Mouse (Mus musculus) forebrain, embryonic 14.5 days (tissue): Measurements from ENCODE around the gene Erbb2. TPM values are rescaled to one million over a fixed set of nuclear protein-coding genes. Genes with fewer than 3 reads are reported as not detected.

ENCODE experiments used
- ATAC-seq: fragments of 200-750 bp; cut with Nextera tagmentation; 2 replicates; pipeline ENCODE4 v1.8.0; 2017; ENCODE audit warnings: mild to moderate bottlenecking, moderate library complexity
- DNase-seq: peaks from one replicate; pipeline ENCODE4 v3.0.0-alpha.2; 2015; ENCODE audit warnings: low spot score
- H3K27ac ChIP-seq: fragments of 300-500 bp; sonication (generic); 2 replicates; pipeline ENCODE4 v1.5.1; 2014; ENCODE audit warnings: low read depth, mild to moderate bottlenecking, control low read depth, low read length, moderate library complexity
- H3K27me3 ChIP-seq: fragments of 300-500 bp; sonication (generic); replicated peaks from 2 replicates; pipeline ENCODE4 v1.6.1; 2014; ENCODE audit warnings: low read length, control low read depth, mixed read lengths; ENCODE audit not compliant: control insufficient read depth, insufficient read depth
- H3K36me3 ChIP-seq: fragments of 300-500 bp; sonication (generic); 2 replicates; pipeline ENCODE4 v1.6.1; 2014; ENCODE audit warnings: low read length, control low read depth; ENCODE audit not compliant: control insufficient read depth, insufficient read depth
- H3K4me1 ChIP-seq: fragments of 300-500 bp; sonication (generic); 2 replicates; pipeline ENCODE4 v1.6.1; 2014; ENCODE audit warnings: antibody characterized with exemption, low read length, control low read depth; ENCODE audit not compliant: control insufficient read depth, insufficient read depth
- H3K4me2 ChIP-seq: fragments of 300-500 bp; sonication (generic); 2 replicates; pipeline ENCODE4 v1.6.1; 2014; ENCODE audit warnings: mild to moderate bottlenecking, control low read depth, low read length
- H3K4me3 ChIP-seq: fragments of 300-500 bp; sonication (generic); 2 replicates; pipeline ENCODE4 v1.5.1; 2014; ENCODE audit warnings: low read depth, low read length, control low read depth
- H3K9ac ChIP-seq: fragments of 300-500 bp; sonication (generic); 2 replicates; pipeline ENCODE4 v1.6.1; 2014; ENCODE audit warnings: mild to moderate bottlenecking, low read length, control low read depth, moderate library complexity
- H3K9me3 ChIP-seq: fragments of 300-500 bp; sonication (generic); replicated peaks from 2 replicates; pipeline ENCODE4 v1.6.1; 2016; ENCODE audit warnings: low read length, control low read depth, mixed read lengths; ENCODE audit not compliant: control insufficient read depth
- WGBS: fragments of 180-500 bp; shearing (Covaris S2); extraction: QIAGEN DNeasy Blood & Tissue Kit; methylation state at CpG from one replicate; pipeline ENCODE4 v1.1.7; 2014; 5-methylcytosine and 5-hydroxymethylcytosine counted together
- polyA plus RNA-seq: library from polyadenylated mRNA; unstranded; fragments of >200 nt; fragmentation: Nextera tagmentation; extraction: Ambion mirVana; gene quantifications from 2 replicates; pipeline ENCODE4 v1.2.1, GENCODE M21; 2014

Erbb2 gene
- polyA plus RNA-seq, 1 experiment from 2014 or later, result 5.6 TPM

DNA sequence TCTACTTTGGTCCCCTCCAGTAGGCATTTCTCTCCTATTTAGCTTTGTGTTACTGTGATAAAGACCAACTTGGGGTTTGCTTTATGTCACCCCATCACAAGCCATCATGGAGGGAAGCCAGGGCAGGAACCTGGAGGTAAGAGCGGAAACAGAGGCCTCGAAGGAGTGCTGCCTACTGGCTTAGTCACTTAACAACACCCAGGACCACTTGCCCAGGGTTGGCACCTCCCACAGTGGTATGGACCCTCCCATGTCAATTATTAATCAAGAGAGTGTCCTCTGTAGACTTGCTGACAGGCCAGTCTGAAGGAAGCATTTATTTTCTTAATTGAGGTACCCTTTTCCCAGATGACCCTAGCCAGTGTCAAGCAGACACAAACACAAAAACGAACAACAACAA lies 11.5 kb upstream of the Erbb2 start:
- peak overlapping the region; percentile 68 for H3K9ac ChIP-seq
- no peaks in the 10 kb centered on the region for H3K9me3 ChIP-seq
- H3K4me2 ChIP-seq, result peak overlapping the region; percentile 72
- H3K27me3 ChIP-seq, result no peaks in the 10 kb centered on the region
- H3K36me3 ChIP-seq, result no peaks in the 10 kb centered on the region
- 55% methylated on average over 3 of the region's 3 CpGs for WGBS
- H3K4me1 ChIP-seq, result peaks cover 8% of the 10 kb centered on the region
- peak; percentile 11; the same call in 1 of the 2 replicates for ATAC-seq
- peak overlapping the region; percentile 49 for H3K4me3 ChIP-seq
- no peak for DNase-seq
- H3K27ac ChIP-seq, result peak overlapping the region; percentile 95

DNA sequence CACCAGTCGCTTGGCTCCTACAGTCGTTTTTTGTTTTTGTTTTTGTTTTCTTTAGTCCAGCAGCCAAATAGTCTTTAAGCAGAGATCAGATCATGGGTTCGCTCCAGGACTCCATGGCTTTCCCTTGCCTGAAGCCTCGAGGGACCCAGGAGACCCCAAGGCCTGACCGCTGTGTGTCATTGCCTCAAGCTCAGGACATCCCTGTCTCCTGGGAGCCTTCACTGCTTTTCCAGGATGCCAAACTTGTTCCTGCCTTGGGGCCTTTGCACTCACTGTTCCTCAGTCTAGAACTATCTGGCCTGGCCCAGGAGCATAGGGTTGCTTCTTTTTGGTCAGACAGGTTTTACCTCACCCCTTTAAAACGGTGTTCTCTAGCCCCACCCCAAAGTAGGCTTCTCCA lies 5.6 kb upstream of the Erbb2 start:
- Histone ChIP-seq H3K27ac (no peak overlapping the region), H3K9me3 (no peaks in the 10 kb centered on the region), H3K36me3 (no peaks in the 10 kb centered on the region), H3K4me3 (no peak overlapping the region), H3K4me1 (0 out of 2 replicates have a peak, but pooled peaks cover 4% of the 10 kb centered on the region), H3K4me2 (no peak overlapping the region), H3K27me3 (peaks cover 4% of the 10 kb centered on the region; the same call in 1 of the 2 replicates), H3K9ac (no peak overlapping the region)
- no peak for ATAC-seq
- no peak for DNase-seq
- WGBS, result 74% methylated on average over 6 of the region's 6 CpGs

DNA sequence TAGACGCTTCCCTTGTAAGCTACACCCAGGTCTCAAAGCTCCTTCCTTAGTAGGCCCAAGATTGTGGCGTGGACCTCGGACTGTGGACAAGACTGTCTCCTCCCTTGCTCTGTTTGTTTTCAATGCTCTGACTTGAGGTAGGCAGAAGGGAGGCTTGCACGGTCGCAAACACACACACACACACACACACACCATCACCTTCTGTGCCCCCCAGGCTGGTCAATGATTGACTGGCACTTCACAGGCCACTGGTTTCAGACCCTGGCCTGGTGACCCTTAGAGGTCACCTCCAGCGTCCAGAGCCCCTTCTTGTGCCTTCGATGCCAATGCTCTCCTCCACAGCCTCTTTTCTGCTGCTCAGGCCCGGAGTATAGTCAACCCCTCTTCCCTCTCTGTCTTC lies 3.4 kb upstream of the Erbb2 start:
- ATAC-seq (no peak), DNase-seq (no peak)
- Histone ChIP-seq H3K4me1 (peaks cover 7% of the 10 kb centered on the region), H3K27ac (no peak overlapping the region), H3K4me2 (peak overlapping the region; percentile 12; the same call in 1 of the 2 replicates), H3K36me3 (no peaks in the 10 kb centered on the region), H3K9ac (no peak overlapping the region), H3K27me3 (peaks cover 14% of the 10 kb centered on the region; the same call in 1 of the 2 replicates), H3K4me3 (no peak overlapping the region), H3K9me3 (no peaks in the 10 kb centered on the region)
- WGBS, result 60% methylated on average over 8 of the region's 8 CpGs

DNA sequence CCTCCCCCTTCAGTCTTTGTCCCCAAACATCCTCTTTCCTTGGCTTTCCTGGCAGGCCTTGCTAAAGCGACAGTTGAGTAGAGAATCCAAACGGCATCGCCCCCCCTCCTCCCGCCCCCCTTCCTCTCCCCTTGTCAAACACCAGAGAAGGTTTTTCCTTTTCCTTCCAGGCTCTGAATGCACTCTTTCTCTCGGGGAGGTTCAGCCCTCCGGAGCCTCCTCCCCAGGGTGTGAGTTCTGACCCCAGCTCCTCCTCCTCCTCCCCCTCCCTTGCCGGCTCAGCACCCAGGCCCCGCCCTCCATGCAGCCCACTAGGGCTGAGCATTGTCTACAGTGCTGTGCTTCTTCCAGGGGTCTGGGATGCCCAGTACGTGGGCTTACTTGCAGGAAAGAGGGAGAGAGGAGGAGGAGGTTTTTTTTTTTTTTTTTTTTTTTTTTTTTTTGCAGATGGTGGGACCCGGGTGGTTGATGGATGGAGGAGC lies 2.9 kb upstream of the Erbb2 start:
- 0 out of 2 replicates have a peak overlapping the region, but pooled peaks have one; percentile 22 for H3K9ac ChIP-seq
- no peaks in the 10 kb centered on the region for H3K36me3 ChIP-seq
- no peak for ATAC-seq
- H3K27me3 ChIP-seq, result peaks cover 14% of the 10 kb centered on the region; the same call in 1 of the 2 replicates
- peak; percentile 53 for DNase-seq
- H3K4me3 ChIP-seq, result no peak overlapping the region
- H3K27ac ChIP-seq, result no peak overlapping the region
- peak overlapping the region; percentile 12; the same call in 1 of the 2 replicates for H3K4me2 ChIP-seq
- H3K4me1 ChIP-seq, result peaks cover 7% of the 10 kb centered on the region
- 5% methylated on average over 10 of the region's 10 CpGs for WGBS
- no peaks in the 10 kb centered on the region for H3K9me3 ChIP-seq

DNA sequence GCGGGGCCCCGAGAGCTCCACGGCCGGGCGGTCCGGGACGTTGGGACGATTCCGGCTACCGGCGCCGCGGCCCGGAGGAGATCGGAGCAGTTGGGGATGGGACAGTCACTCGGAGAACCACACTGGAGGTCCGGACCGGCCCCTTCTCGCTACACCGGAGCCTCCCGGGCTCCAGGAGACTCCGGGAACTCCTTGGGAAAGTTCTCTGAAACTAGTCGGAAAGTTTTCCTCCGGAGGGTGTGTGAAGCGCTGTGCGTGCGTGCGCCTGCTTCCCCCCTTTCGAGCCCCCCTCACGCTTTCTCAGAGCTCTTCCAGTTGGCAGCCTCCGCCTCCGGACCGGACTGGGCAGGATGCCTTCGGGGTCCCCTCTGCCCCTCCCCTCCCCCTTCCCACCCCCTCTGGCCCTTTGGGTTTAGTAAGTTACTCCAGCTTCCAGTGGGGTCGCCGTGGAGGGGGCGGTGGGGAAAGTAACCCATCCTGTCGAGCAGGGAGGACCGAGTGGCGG lies 579 bp downstream of the Erbb2 start:
- H3K9ac ChIP-seq, result peak overlapping the region; percentile 77
- peak overlapping the region; percentile 60 for H3K4me3 ChIP-seq
- peak overlapping the region; percentile 77 for H3K27ac ChIP-seq
- DNase-seq (peak; percentile 56), ATAC-seq (peak; percentile 35)
- no peaks in the 10 kb centered on the region for H3K36me3 ChIP-seq
- WGBS, result 0% methylated on average over 39 of the region's 40 CpGs
- peaks cover 14% of the 10 kb centered on the region; the same call in 1 of the 2 replicates for H3K27me3 ChIP-seq
- H3K4me1 ChIP-seq, result peaks cover 7% of the 10 kb centered on the region
- H3K4me2 ChIP-seq, result peak overlapping the region; percentile 99
- no peaks in the 10 kb centered on the region for H3K9me3 ChIP-seq

DNA sequence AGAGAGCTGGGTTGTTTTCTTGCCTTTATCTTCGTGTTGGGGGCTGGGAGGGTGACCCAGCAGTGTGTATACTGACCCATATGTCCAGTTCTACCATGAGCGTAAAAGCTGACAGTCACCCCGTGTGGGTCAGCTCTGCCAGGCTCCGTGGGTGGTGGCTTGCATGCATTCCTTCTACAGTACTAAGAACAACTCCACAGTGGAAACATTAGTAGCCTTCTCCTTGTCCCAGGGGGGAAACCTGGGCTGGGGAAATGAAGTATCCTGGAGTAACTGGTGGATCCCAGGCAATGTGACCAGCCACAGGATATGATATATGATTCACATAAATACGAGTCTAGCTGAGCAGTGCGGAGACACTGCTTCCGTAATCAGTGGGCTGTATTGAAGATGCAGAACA lies 1.5 kb downstream of the Erbb2 start:
- H3K27ac ChIP-seq, result no peak overlapping the region
- peaks cover 7% of the 10 kb centered on the region for H3K4me1 ChIP-seq
- WGBS, result 33% methylated on average over 7 of the region's 7 CpGs
- H3K4me2 ChIP-seq, result peak overlapping the region; percentile 99
- no peaks in the 10 kb centered on the region for H3K36me3 ChIP-seq
- H3K9ac ChIP-seq, result no peak overlapping the region; the same call in 1 of the 2 replicates
- no peak for ATAC-seq
- no peak for DNase-seq
- peak overlapping the region; percentile 60 for H3K4me3 ChIP-seq
- no peaks in the 10 kb centered on the region for H3K9me3 ChIP-seq
- peaks cover 14% of the 10 kb centered on the region; the same call in 1 of the 2 replicates for H3K27me3 ChIP-seq

DNA sequence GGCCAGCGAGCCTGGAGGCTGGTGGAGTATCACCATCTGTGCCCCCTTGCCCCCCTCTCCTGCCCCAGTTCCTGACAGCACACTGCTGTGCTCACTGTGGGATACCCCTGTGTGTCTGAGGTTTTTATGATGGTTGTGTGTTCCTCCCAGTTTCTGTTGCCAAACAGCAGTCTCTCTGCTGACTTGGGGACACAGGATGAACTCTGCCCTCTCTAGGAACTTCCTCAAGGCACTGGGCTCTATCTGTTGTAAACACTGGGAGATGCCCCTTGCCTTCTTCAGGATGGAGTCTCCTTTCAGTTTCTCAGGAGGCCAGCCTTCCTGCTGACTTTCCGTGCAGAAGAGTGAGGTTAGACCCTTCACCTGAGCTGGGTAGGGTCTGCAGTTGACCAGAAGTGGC lies 1.9 kb downstream of the Erbb2 start:
- Histone ChIP-seq H3K27me3 (peaks cover 14% of the 10 kb centered on the region; the same call in 1 of the 2 replicates), H3K36me3 (no peaks in the 10 kb centered on the region), H3K9ac (no peak overlapping the region), H3K4me1 (peaks cover 7% of the 10 kb centered on the region), H3K4me3 (no peak overlapping the region), H3K9me3 (no peaks in the 10 kb centered on the region), H3K4me2 (peak overlapping the region; percentile 99; the same call in 1 of the 2 replicates), H3K27ac (no peak overlapping the region)
- DNase-seq (no peak), ATAC-seq (no peak)
- 25% methylated on average over 2 of the region's 2 CpGs for WGBS

DNA sequence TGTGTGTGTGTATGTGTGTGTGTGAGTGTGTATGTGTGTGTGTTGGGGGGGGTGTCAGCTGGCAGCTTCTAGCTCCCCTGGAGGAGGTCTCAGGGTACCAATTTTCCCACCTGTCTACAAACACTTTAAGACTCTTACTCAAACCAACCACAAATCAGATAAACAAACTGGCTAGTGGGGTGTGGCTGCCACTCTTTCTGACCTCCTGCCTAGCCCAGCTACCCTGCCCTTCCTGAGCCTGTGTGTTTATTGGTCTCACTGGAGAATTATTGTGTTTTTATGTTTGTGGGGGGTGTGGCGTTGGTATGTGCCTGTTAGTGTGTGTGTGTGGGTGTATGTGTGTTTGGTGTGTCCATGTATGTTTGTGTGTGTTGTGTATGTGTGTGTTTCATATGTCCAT lies 4.8 kb downstream of the Erbb2 start:
- Histone ChIP-seq H3K27me3 (0 out of 2 replicates have a peak, but pooled peaks cover 9% of the 10 kb centered on the region), H3K4me1 (peaks cover under 1% of the 10 kb centered on the region), H3K9ac (no peak overlapping the region), H3K9me3 (no peaks in the 10 kb centered on the region), H3K4me3 (no peak overlapping the region), H3K4me2 (no peak overlapping the region), H3K36me3 (no peaks in the 10 kb centered on the region), H3K27ac (no peak overlapping the region)
- WGBS, result 95% methylated on average over 1 of the region's 1 CpGs
- DNase-seq (no peak), ATAC-seq (no peak)

DNA sequence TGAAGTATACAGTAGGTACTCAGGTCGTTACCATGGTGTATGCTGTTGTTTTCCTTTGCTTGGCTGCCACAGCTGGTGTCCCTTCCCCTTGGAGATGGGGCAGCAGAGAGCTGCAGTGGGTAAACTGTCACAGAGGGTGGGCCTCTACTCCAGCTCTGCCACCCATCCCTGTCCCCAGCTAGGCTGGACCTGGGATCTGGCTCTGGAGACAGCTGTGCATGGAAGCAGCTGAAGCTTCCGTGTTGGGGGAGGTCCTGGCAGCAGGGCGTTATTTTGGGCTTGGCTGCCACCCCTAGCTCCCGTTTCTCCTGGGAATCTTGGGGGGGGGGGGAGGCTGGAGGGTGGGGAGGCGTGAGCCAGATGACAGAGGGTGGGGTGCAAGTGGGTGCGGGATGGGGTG lies 6.0 kb downstream of the Erbb2 start:
- no peak overlapping the region for H3K27ac ChIP-seq
- no peaks in the 10 kb centered on the region for H3K9me3 ChIP-seq
- ATAC-seq (no peak), DNase-seq (no peak)
- 72% methylated on average over 5 of the region's 6 CpGs for WGBS
- no peaks in the 10 kb centered on the region for H3K36me3 ChIP-seq
- no peak overlapping the region for H3K4me3 ChIP-seq
- no peak overlapping the region for H3K4me2 ChIP-seq
- H3K27me3 ChIP-seq, result no peaks in the 10 kb centered on the region
- H3K4me1 ChIP-seq, result no peaks in the 10 kb centered on the region
- no peak overlapping the region for H3K9ac ChIP-seq
